Mouse (Mus musculus): Measurements from ENCODE around the gene Slc5a10. TPM values are rescaled to one million over a fixed set of nuclear protein-coding genes. Genes with fewer than 3 reads are reported as not detected.
A peak's percentile ranks its signal among the peaks of the same experiment; 100 is the strongest.

Gene Slc5a10
- polyA plus RNA-seq, 1 experiment from 2014 or later: not detected

DNA sequence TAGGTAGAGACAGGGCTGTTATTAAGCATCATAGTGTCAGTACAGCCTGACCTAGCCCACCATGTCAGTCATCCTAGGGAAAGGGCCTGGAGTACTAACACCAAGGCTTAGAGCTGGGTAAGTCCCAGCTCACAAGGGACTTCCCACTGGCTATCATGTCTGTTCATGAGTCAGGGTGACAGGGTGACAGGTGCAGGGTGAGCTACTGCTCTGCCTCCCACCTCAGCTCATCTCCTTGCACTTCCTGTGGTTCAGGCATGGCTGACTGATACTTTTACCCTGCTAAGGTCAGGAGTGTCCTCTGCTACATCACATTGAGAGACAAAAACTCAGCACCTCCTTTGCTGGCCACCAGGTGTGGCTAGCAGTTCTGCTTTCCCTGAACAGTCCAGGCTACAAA is 21.8 kb downstream of the Slc5a10 start:
- H3K4me3 ChIP-seq (replicated peaks; ENCODE audit: low read depth, low read length): no peak overlapping the region
- ATAC-seq (ENCODE audit: low FRiP score, low TSS enrichment): no peak

GRCm38 (mm10) chr11:61692996-61693395 is 27.6 kb downstream of the Slc5a10 start:
- H3K27me3 ChIP-seq (ENCODE audit: control insufficient read depth, insufficient read depth, low read length): no peaks in the 10 kb centered on the region
- ATAC-seq (ENCODE audit: low FRiP score, low TSS enrichment): no peak
- H3K4me1 ChIP-seq (ENCODE audit: control insufficient read depth, insufficient read depth, low read length): no peaks in the 10 kb centered on the region
- no peak overlapping the region for H3K4me2 ChIP-seq (ENCODE audit: low read length)
- no peak overlapping the region for H3K27ac ChIP-seq (replicated peaks; ENCODE audit: low read depth, low read length)
- no peaks in the 10 kb centered on the region for H3K9me3 ChIP-seq (ENCODE audit: control insufficient read depth, low read length)
- 92% methylated on average over 5 of the region's 5 CpGs for WGBS
- DNase-seq: no peak
- no peak overlapping the region for H3K4me3 ChIP-seq (replicated peaks; ENCODE audit: low read depth, low read length)
- H3K36me3 ChIP-seq (ENCODE audit: control insufficient read depth, insufficient read depth, low read length): no peaks in the 10 kb centered on the region
- no peak overlapping the region for H3K9ac ChIP-seq (replicated peaks; ENCODE audit: low read length)

More for the DNA sequence above, 21.8 kb downstream of the Slc5a10 start:
- H3K27me3 ChIP-seq (ENCODE audit: control insufficient read depth, insufficient read depth, low read length): no peaks in the 10 kb centered on the region
- no peaks in the 10 kb centered on the region for H3K36me3 ChIP-seq (ENCODE audit: control insufficient read depth, insufficient read depth, low read length)
- H3K4me1 ChIP-seq (ENCODE audit: control insufficient read depth, insufficient read depth, low read length): no peaks in the 10 kb centered on the region
- H3K9me3 ChIP-seq (ENCODE audit: control insufficient read depth, low read length): no peaks in the 10 kb centered on the region
- no peak overlapping the region for H3K4me2 ChIP-seq (ENCODE audit: low read length)
- H3K9ac ChIP-seq (replicated peaks; ENCODE audit: low read length): no peak overlapping the region
- no peak overlapping the region for H3K27ac ChIP-seq (replicated peaks; ENCODE audit: low read depth, low read length)
- no peak for DNase-seq

DNA sequence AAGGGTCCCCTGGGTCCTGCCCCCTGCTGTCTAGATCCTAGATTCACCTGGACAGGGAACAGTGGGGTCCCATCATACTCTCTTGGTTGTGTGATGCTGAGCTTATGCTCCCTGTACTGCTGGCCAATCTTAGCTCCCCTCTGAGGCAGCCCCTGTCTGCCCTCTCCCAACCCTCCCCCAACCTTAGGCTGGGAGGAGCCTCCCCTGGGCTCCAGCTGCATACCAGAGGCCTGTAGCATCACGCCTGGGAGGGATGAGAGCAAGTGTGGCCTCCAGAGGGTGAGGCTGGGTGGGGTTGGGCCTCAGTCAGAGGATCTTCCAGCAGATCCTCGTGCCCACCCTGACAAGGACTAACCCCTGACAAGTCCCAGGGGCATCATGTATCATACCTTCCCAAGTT is 33.0 kb downstream of the Slc5a10 start:
- no peak overlapping the region for H3K9ac ChIP-seq (replicated peaks; ENCODE audit: low read length)
- 0 out of 2 replicates have a peak, but pooled peaks cover 7% of the 10 kb centered on the region for H3K4me1 ChIP-seq (ENCODE audit: control insufficient read depth, insufficient read depth, low read length)
- peaks cover 32% of the 10 kb centered on the region for H3K27me3 ChIP-seq (ENCODE audit: control insufficient read depth, insufficient read depth, low read length)
- H3K4me2 ChIP-seq (ENCODE audit: low read length): no peak overlapping the region
- H3K9me3 ChIP-seq (ENCODE audit: control insufficient read depth, low read length): no peaks in the 10 kb centered on the region
- H3K36me3 ChIP-seq (ENCODE audit: control insufficient read depth, insufficient read depth, low read length): no peaks in the 10 kb centered on the region
- ATAC-seq (ENCODE audit: low FRiP score, low TSS enrichment) (no peak), DNase-seq (no peak)
- no peak overlapping the region for H3K27ac ChIP-seq (replicated peaks; ENCODE audit: low read depth, low read length)
- WGBS: 39% methylated on average over 2 of the region's 2 CpGs
- H3K4me3 ChIP-seq (replicated peaks; ENCODE audit: low read depth, low read length): no peak overlapping the region

DNA sequence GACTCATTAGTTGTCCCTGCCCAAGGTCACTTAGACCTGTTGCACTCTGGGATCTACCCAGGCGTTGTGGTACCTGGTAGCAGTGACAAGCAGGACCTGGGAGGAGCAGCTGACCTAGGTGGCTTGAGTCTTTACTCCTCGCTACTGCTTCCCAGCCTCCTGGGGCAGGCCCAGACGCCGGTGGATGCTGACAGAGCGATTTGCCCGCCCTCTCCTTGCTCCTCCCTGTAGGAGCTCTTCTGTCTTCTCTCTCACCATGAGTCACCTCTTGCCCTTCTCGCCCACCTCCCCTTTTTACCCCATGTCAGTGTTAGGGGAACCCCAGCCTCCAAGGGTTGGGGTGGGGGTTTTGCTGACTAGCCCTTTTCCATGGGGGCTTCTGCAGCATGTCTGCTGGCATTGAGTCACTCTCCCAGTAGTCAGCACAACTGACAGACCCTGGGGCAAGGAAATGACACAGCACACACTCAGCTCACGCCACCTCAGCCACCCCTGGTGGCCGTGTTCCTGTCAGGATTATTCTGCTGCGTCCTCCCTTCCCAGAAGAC is 33.6 kb downstream of the Slc5a10 start:
- Histone ChIP-seq H3K27me3 (ENCODE audit: control insufficient read depth, insufficient read depth, low read length) (peaks cover 32% of the 10 kb centered on the region), H3K9ac (replicated peaks; ENCODE audit: low read length) (no peak overlapping the region), H3K9me3 (ENCODE audit: control insufficient read depth, low read length) (no peaks in the 10 kb centered on the region), H3K4me3 (replicated peaks; ENCODE audit: low read depth, low read length) (no peak overlapping the region), H3K4me1 (ENCODE audit: control insufficient read depth, insufficient read depth, low read length) (0 out of 2 replicates have a peak, but pooled peaks cover 7% of the 10 kb centered on the region), H3K36me3 (ENCODE audit: control insufficient read depth, insufficient read depth, low read length) (no peaks in the 10 kb centered on the region), H3K4me2 (ENCODE audit: low read length) (no peak overlapping the region), H3K27ac (replicated peaks; ENCODE audit: low read depth, low read length) (no peak overlapping the region)
- ATAC-seq (ENCODE audit: low FRiP score, low TSS enrichment) (no peak), DNase-seq (no peak)
- 43% methylated on average over 10 of the region's 10 CpGs for WGBS

GRCm38 (mm10) chr11:61686141-61686540 is 34.5 kb downstream of the Slc5a10 start:
- H3K9ac ChIP-seq (replicated peaks; ENCODE audit: low read length): no peak overlapping the region
- peaks cover 32% of the 10 kb centered on the region for H3K27me3 ChIP-seq (ENCODE audit: control insufficient read depth, insufficient read depth, low read length)
- H3K27ac ChIP-seq (replicated peaks; ENCODE audit: low read depth, low read length): no peak overlapping the region
- DNase-seq: no peak
- no peak for ATAC-seq (ENCODE audit: low FRiP score, low TSS enrichment)
- no peak overlapping the region for H3K4me3 ChIP-seq (replicated peaks; ENCODE audit: low read depth, low read length)
- 0 out of 2 replicates have a peak, but pooled peaks cover 7% of the 10 kb centered on the region for H3K4me1 ChIP-seq (ENCODE audit: control insufficient read depth, insufficient read depth, low read length)
- 74% methylated on average over 2 of the region's 2 CpGs for WGBS
- no peaks in the 10 kb centered on the region for H3K9me3 ChIP-seq (ENCODE audit: control insufficient read depth, low read length)
- H3K4me2 ChIP-seq (ENCODE audit: low read length): no peak overlapping the region
- no peaks in the 10 kb centered on the region for H3K36me3 ChIP-seq (ENCODE audit: control insufficient read depth, insufficient read depth, low read length)

- ATAC-seq (ENCODE audit: low FRiP score, low TSS enrichment): no peak
- DNase-seq: no peak
- H3K36me3 ChIP-seq (ENCODE audit: control insufficient read depth, insufficient read depth, low read length): no peaks in the 10 kb centered on the region
- H3K9ac ChIP-seq (replicated peaks; ENCODE audit: low read length): no peak overlapping the region
- H3K27me3 ChIP-seq (ENCODE audit: control insufficient read depth, insufficient read depth, low read length): peaks cover 32% of the 10 kb centered on the region
- H3K4me1 ChIP-seq (ENCODE audit: control insufficient read depth, insufficient read depth, low read length): 0 out of 2 replicates have a peak, but pooled peaks cover 7% of the 10 kb centered on the region
- no peaks in the 10 kb centered on the region for H3K9me3 ChIP-seq (ENCODE audit: control insufficient read depth, low read length)
- no peak overlapping the region for H3K4me3 ChIP-seq (replicated peaks; ENCODE audit: low read depth, low read length)
- H3K4me2 ChIP-seq (ENCODE audit: low read length): no peak overlapping the region
- H3K27ac ChIP-seq (replicated peaks; ENCODE audit: low read depth, low read length): no peak overlapping the region
- 78% methylated on average over 8 of the region's 8 CpGs for WGBS
Observed at GRCm38 (mm10) chr11:61685119-61685725, 35.4 kb downstream of the Slc5a10 start.

DNA sequence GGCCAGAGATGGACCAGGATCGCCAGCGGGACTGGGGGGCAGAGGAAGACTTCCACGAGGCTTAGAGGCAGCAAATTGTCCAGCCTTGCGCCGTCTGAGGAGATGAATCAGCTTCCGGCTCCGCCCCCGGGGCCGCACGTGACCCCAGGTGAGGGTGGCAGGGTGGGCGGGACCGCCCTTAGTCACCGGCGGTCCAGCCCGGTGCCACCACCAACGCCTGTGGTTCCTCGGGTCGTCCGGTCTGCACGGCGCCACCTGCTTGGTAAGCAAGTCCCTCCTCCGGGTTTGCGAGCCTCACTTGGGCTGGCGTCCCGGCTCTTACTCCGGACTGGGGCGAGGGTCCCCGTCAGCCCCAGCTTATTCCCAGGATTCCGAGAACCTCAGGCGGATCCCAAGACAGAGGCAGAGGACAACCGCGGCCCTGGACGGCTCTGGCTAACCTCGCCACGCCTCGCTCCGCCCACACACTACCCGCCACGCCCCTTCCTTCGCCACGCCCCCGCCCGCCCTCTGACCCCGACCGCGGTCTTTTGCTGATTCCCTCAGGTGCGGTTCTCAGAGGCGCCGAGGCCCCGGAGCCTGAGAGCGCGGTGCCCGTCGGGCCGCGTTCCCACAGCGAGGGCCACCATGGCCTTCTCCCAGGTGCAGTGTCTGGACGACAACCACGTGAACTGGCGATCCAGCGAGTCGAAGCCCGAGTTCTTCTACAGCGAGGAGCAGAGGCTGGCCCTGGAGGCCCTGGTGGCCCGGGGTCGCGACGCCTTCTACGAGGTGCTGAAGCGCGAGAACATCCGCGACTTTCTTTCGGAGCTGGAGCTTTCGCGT is 36.5 kb downstream of the Slc5a10 start, which contains the start of gene Fam83g:
Gene Fam83g (plus strand): TSS at position 185 of the 825 bp plus-strand sequence.
- H3K4me1 ChIP-seq (ENCODE audit: control insufficient read depth, insufficient read depth, low read length): 0 out of 2 replicates have a peak, but pooled peaks cover 7% of the 10 kb centered on the region
- H3K36me3 ChIP-seq (ENCODE audit: control insufficient read depth, insufficient read depth, low read length): no peaks in the 10 kb centered on the region
- no peak within 1 kb of the TSS for H3K27ac ChIP-seq (replicated peaks; ENCODE audit: low read depth, low read length)
- WGBS: 1% methylated on average over 76 of the region's 76 CpGs
- peak within 1 kb of the TSS; percentile 26; the same call in 1 of the 2 replicates for H3K9ac ChIP-seq (replicated peaks; ENCODE audit: low read length)
- no peaks in the 10 kb centered on the region for H3K9me3 ChIP-seq (ENCODE audit: control insufficient read depth, low read length)
- H3K4me3 ChIP-seq (replicated peaks; ENCODE audit: low read depth, low read length): peak within 1 kb of the TSS; percentile 31
- peak within 1 kb of the TSS; percentile 50 for H3K4me2 ChIP-seq (ENCODE audit: low read length)
- DNase-seq (peak; percentile 18), ATAC-seq (ENCODE audit: low FRiP score, low TSS enrichment) (no peak)
- peaks cover 32% of the 10 kb centered on the region for H3K27me3 ChIP-seq (ENCODE audit: control insufficient read depth, insufficient read depth, low read length)

GRCm38 (mm10) chr11:61679091-61679866 is 41.3 kb downstream of the Slc5a10 start:
- DNase-seq: no peak
- Histone ChIP-seq H3K9me3 (ENCODE audit: control insufficient read depth, low read length) (no peaks in the 10 kb centered on the region), H3K36me3 (ENCODE audit: control insufficient read depth, insufficient read depth, low read length) (no peaks in the 10 kb centered on the region), H3K4me2 (ENCODE audit: low read length) (no peak overlapping the region), H3K9ac (replicated peaks; ENCODE audit: low read length) (no peak overlapping the region), H3K27ac (replicated peaks; ENCODE audit: low read depth, low read length) (no peak overlapping the region), H3K27me3 (ENCODE audit: control insufficient read depth, insufficient read depth, low read length) (peaks cover 14% of the 10 kb centered on the region), H3K4me3 (replicated peaks; ENCODE audit: low read depth, low read length) (no peak overlapping the region), H3K4me1 (ENCODE audit: control insufficient read depth, insufficient read depth, low read length) (peaks cover 15% of the 10 kb centered on the region; the same call in 1 of the 2 replicates)
- WGBS: 75% methylated on average over 4 of the region's 4 CpGs
- no peak for ATAC-seq (ENCODE audit: low FRiP score, low TSS enrichment)
